Mouse (Mus musculus): ENCODE data around the gene Sox13. TPM values are rescaled to one million over a fixed set of nuclear protein-coding genes. Genes with fewer than 3 reads are reported as not detected.

Sox13 gene
- 13.6 and 15.4 TPM in 2 replicates for polyA plus RNA-seq (2012; rRNA removed)

DNA sequence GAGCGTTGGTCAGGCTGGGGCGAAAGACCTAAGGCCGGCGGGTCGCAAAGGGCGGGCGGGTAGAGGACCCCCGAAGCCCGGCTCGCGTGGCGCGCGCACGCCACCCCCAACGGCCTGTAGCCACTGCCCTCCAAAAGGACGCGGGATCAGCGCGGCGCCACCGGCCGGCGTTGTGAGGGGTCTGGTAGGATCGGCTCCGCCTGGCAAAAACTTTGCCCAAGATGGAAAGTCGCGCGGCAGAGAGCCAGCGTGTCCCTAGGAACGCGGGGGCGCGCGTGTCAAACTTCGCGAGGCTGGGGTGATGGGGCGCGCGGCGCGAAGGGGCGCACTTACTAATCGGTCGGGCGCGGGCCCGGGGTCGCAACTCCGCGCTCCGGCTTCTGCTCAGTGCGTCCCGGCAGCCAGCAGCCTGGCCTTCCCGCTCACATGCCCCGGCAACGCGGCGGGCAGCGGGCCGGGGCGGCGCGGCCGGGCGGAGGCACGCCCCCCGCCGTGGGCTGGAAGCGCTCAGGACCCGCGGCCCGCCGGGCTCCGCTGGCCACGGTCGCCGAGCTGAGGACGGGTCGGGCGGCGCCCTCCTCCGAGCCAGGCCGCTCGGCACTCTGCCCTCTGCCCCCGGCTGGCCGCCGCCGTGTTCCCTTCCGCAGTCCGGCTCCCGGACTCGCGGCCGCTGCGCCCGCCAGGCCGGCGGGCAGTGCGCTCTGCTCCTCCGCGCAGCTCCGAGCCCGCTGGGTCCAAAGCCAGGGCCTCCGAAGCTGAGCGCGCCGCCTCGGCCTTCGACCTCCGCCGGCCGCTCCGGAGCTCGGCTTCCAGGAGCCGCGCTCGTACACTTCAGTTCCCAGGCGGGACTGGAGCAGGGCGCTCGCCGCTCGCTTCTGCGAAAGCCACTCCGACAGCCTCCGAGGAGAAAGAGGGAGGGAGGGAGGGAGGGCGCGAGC, at the start of gene Sox13:
Sox13 (minus strand) TSS at position 835 of the 938 bp plus-strand sequence.
- H3K4me1 ChIP-seq (ENCODE audit: control insufficient read depth, insufficient read depth, low read length): peaks cover 3% of the 10 kb centered on the region; the same call in 1 of the 2 replicates
- DNase-seq: peak; percentile 40 to 42
- H3K27me3 ChIP-seq (ENCODE audit: control insufficient read depth, insufficient read depth, low read length): peaks cover 2% of the 10 kb centered on the region; the same call in 1 of the 2 replicates
- peak within 1 kb of the TSS; percentile 46 for H3K4me3 ChIP-seq (replicated peaks; ENCODE audit: insufficient read depth, low read depth, low read length)
- H3K27ac ChIP-seq (ENCODE audit: insufficient read depth, low read length): no peak within 1 kb of the TSS
- no peak for TF ChIP-seq CTCF (IDR thresholded peaks at IDR 0.05; ENCODE audit: borderline replicate concordance, insufficient read depth, low read depth, low read length)
- no peak for TF ChIP-seq POLR2A (IDR thresholded peaks at IDR 0.05; ENCODE audit: borderline replicate concordance, insufficient read depth, low read length)
- under 1% methylated on average over 122 of the region's 128 CpGs for WGBS

GRCm38 (mm10) chr1:133471556-133471955, 47.4 kb upstream of the Sox13 start:
- H3K27me3 ChIP-seq (ENCODE audit: control insufficient read depth, insufficient read depth, low read length): no peaks in the 10 kb centered on the region
- no peak for TF ChIP-seq POLR2A (IDR thresholded peaks at IDR 0.05; ENCODE audit: borderline replicate concordance, insufficient read depth, low read length)
- TF ChIP-seq CTCF (IDR thresholded peaks at IDR 0.05; ENCODE audit: borderline replicate concordance, insufficient read depth, low read depth, low read length): no peak
- no peak overlapping the region for H3K27ac ChIP-seq (ENCODE audit: insufficient read depth, low read length)
- H3K4me1 ChIP-seq (ENCODE audit: control insufficient read depth, insufficient read depth, low read length): no peaks in the 10 kb centered on the region; the same call in 1 of the 2 replicates
- 46% methylated on average over 2 of the region's 2 CpGs for WGBS
- H3K4me3 ChIP-seq (replicated peaks; ENCODE audit: insufficient read depth, low read depth, low read length): no peak overlapping the region
- no peak for DNase-seq

DNA sequence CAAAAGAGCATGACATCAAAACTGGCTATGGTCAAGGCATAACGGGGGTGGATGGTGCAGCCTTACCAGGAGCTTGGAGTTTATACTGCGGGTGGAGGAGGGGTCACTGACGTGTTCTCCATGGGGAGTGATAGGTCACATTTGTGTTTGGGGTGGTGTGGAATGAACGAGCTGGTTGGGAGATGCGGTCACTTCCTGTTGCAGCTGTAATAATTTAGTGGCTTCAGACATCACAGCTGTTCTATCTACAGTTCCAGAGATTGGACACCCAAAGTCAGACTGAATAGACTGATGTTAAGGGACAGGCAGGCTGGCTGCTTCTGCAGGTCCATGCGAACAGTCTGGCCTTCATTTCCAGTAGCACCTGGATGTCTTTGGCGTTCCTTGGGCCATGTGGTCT, 46.9 kb upstream of the Sox13 start:
- no peak for TF ChIP-seq CTCF (IDR thresholded peaks at IDR 0.05; ENCODE audit: borderline replicate concordance, insufficient read depth, low read depth, low read length)
- TF ChIP-seq POLR2A (IDR thresholded peaks at IDR 0.05; ENCODE audit: borderline replicate concordance, insufficient read depth, low read length): no peak
- DNase-seq: no peak
- no peak overlapping the region for H3K4me3 ChIP-seq (replicated peaks; ENCODE audit: insufficient read depth, low read depth, low read length)
- no peaks in the 10 kb centered on the region; the same call in 1 of the 2 replicates for H3K4me1 ChIP-seq (ENCODE audit: control insufficient read depth, insufficient read depth, low read length)
- no peaks in the 10 kb centered on the region for H3K27me3 ChIP-seq (ENCODE audit: control insufficient read depth, insufficient read depth, low read length)
- no peak overlapping the region for H3K27ac ChIP-seq (ENCODE audit: insufficient read depth, low read length)
- 69% methylated on average over 7 of the region's 7 CpGs for WGBS

DNA sequence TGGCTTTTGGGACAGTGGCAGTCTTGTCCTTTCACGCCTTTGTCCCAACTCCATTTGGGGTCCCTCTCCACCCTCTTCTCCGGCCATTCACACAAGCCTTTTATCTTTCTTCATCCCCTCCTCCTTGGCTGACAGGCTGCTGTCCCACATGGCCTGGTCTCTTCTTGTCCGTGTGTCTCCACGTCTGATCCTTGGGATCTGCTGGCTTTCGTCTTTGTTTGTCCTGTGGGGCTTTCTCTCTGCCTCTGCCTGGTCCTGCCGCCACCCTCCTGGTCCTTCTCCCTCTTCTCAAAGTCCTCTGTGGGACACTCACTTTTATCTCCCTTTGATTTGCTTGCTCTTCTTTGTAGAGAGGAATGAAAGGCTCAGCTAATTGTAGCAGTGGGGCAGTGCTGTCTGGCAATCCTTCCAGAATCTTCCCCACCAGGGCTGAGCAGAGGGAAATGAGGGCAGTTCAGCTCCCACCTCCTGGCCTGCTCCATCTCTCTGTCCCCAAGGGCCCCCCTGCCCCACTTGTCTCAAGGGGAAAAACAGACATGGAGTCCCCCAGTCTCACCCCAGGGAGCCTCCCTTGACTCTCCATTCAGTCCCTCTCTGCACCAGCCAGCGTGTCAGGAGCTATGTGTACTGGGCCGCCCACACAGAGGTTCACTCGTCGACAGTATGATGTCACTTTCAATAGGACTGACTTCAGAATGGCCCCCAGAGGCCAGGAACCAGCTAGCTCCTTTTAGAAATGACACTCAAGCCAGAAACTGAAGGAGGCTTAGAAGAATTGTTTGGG, 46.3 kb upstream of the Sox13 start:
- no peak overlapping the region for H3K27ac ChIP-seq (ENCODE audit: insufficient read depth, low read length)
- H3K27me3 ChIP-seq (ENCODE audit: control insufficient read depth, insufficient read depth, low read length): no peaks in the 10 kb centered on the region
- no peaks in the 10 kb centered on the region; the same call in 1 of the 2 replicates for H3K4me1 ChIP-seq (ENCODE audit: control insufficient read depth, insufficient read depth, low read length)
- H3K4me3 ChIP-seq (replicated peaks; ENCODE audit: insufficient read depth, low read depth, low read length): no peak overlapping the region
- no peak for TF ChIP-seq POLR2A (IDR thresholded peaks at IDR 0.05; ENCODE audit: borderline replicate concordance, insufficient read depth, low read length)
- TF ChIP-seq CTCF (IDR thresholded peaks at IDR 0.05; ENCODE audit: borderline replicate concordance, insufficient read depth, low read depth, low read length): no peak
- no peak for DNase-seq
- 31% methylated on average over 10 of the region's 10 CpGs for WGBS

- Histone ChIP-seq H3K4me3 (replicated peaks; ENCODE audit: insufficient read depth, low read depth, low read length) (no peak overlapping the region), H3K27me3 (ENCODE audit: control insufficient read depth, insufficient read depth, low read length) (no peaks in the 10 kb centered on the region), H3K27ac (ENCODE audit: insufficient read depth, low read length) (no peak overlapping the region), H3K4me1 (ENCODE audit: control insufficient read depth, insufficient read depth, low read length) (no peaks in the 10 kb centered on the region; the same call in 1 of the 2 replicates)
- no peak for DNase-seq
- 70% methylated on average over 4 of the region's 4 CpGs for WGBS
- TF ChIP-seq CTCF (IDR thresholded peaks at IDR 0.05; ENCODE audit: borderline replicate concordance, insufficient read depth, low read depth, low read length): no peak
- no peak for TF ChIP-seq POLR2A (IDR thresholded peaks at IDR 0.05; ENCODE audit: borderline replicate concordance, insufficient read depth, low read length)
Observed at GRCm38 (mm10) chr1:133469213-133469612, 45.0 kb upstream of the Sox13 start.

DNA sequence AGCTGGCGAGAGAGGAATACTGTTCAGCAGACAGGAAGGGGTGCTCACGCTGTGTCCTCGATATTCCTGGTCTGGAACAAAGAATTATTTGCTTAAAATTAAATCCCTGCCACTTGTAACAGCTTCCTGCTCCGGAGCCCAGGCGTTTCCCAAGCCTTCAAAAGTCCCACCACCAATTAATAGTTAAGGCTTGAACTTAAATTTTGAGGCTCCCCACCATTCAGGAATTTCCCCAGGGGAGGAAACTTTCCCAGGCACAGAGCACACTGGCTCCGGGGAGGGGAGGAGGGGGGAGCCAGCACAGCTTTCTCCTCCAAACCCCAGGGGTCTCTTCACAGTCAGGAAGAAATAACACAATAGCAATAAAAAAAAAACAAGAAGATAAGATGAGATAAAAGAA, 44.6 kb upstream of the Sox13 start:
- Histone ChIP-seq H3K27ac (ENCODE audit: insufficient read depth, low read length) (no peak overlapping the region), H3K27me3 (ENCODE audit: control insufficient read depth, insufficient read depth, low read length) (no peaks in the 10 kb centered on the region), H3K4me1 (ENCODE audit: control insufficient read depth, insufficient read depth, low read length) (no peaks in the 10 kb centered on the region; the same call in 1 of the 2 replicates), H3K4me3 (replicated peaks; ENCODE audit: insufficient read depth, low read depth, low read length) (no peak overlapping the region)
- DNase-seq: no peak
- 38% methylated on average over 6 of the region's 6 CpGs for WGBS
- no peak for TF ChIP-seq CTCF (IDR thresholded peaks at IDR 0.05; ENCODE audit: borderline replicate concordance, insufficient read depth, low read depth, low read length)
- TF ChIP-seq POLR2A (IDR thresholded peaks at IDR 0.05; ENCODE audit: borderline replicate concordance, insufficient read depth, low read length): no peak

DNA sequence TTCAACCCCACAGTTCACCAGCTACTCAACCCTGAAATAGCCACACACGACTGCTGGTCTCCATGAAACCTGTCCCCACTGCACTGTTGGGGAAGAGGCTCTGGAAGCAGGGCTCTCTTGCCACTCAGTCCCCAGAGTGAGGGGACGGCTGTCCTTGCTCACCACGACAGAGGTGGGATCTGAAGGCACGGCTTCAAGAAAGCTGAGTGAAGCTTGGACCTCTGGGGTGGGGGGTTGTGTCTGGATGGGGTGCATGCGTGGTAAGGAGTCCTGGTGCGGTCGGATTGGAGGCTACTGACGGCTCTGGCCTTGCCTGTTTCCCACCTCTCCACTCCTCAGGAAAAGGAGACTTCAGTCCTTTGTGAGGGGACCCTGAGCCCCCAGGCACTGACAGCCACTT, 43.7 kb upstream of the Sox13 start:
- TF ChIP-seq CTCF (IDR thresholded peaks at IDR 0.05; ENCODE audit: borderline replicate concordance, insufficient read depth, low read depth, low read length) (no peak), POLR2A (IDR thresholded peaks at IDR 0.05; ENCODE audit: borderline replicate concordance, insufficient read depth, low read length) (no peak)
- H3K4me1 ChIP-seq (ENCODE audit: control insufficient read depth, insufficient read depth, low read length): no peaks in the 10 kb centered on the region; the same call in 1 of the 2 replicates
- no peak for DNase-seq
- WGBS: 72% methylated on average over 8 of the region's 8 CpGs
- no peak overlapping the region for H3K4me3 ChIP-seq (replicated peaks; ENCODE audit: insufficient read depth, low read depth, low read length)
- H3K27me3 ChIP-seq (ENCODE audit: control insufficient read depth, insufficient read depth, low read length): no peaks in the 10 kb centered on the region
- no peak overlapping the region for H3K27ac ChIP-seq (ENCODE audit: insufficient read depth, low read length)

Measured in cerebellum, adult 2 months (tissue).